Mouse (Mus musculus) hindbrain, postnatal 0 days (tissue): ENCODE measurements around the gene Gpr83. TPM values are rescaled to one million over a fixed set of nuclear protein-coding genes. Genes with fewer than 3 reads are reported as not detected.
"Not testable (repeated sequence)": the region's sequence is repeated elsewhere in the genome, so short reads cannot be mapped to it uniquely, and the experiment has no call there.

ENCODE experiments used
- ATAC-seq: fragments of 200-750 bp; cut with Nextera tagmentation; 2 replicates; pipeline ENCODE4 v1.8.0; 2017; ENCODE audit warnings: mild to moderate bottlenecking, moderate TSS enrichment, moderate library complexity
- DNase-seq: peaks from one replicate; pipeline ENCODE4 v3.0.0-alpha.2; 2015; ENCODE audit warnings: low spot score
- H3K27ac ChIP-seq: fragments of 300-500 bp; sonication (generic); 2 replicates; pipeline ENCODE4 v1.5.1; 2014; ENCODE audit warnings: mild to moderate bottlenecking
- H3K27me3 ChIP-seq: fragments of 300-500 bp; sonication (generic); 2 replicates; pipeline ENCODE4 v1.6.1; 2014; ENCODE audit warnings: low read length, mixed read lengths; ENCODE audit not compliant: insufficient read depth
- H3K36me3 ChIP-seq: fragments of 300-500 bp; sonication (generic); 2 replicates; pipeline ENCODE4 v1.6.1; 2014; ENCODE audit warnings: low read length, mixed read lengths; ENCODE audit not compliant: insufficient read depth
- H3K4me1 ChIP-seq: fragments of 300-500 bp; sonication (generic); 2 replicates; pipeline ENCODE4 v1.6.1; 2014; ENCODE audit warnings: antibody characterized with exemption, low read length, mixed read lengths; ENCODE audit not compliant: insufficient read depth
- H3K4me2 ChIP-seq: fragments of 300-500 bp; sonication (generic); 2 replicates; pipeline ENCODE4 v1.6.1; 2014; ENCODE audit warnings: low read depth, mild to moderate bottlenecking, low read length, moderate library complexity, mixed read lengths
- H3K4me3 ChIP-seq: fragments of 300-500 bp; sonication (generic); 2 replicates; pipeline ENCODE4 v1.5.1; 2014; ENCODE audit warnings: low read length
- H3K9ac ChIP-seq: fragments of 300-500 bp; sonication (generic); replicated peaks from 2 replicates; pipeline ENCODE4 v1.6.1; 2014; ENCODE audit warnings: mild to moderate bottlenecking, low read length, moderate library complexity, mixed read lengths
- H3K9me3 ChIP-seq: fragments of 300-500 bp; sonication (generic); 2 replicates; pipeline ENCODE4 v1.6.1; 2016; ENCODE audit warnings: low read length, mixed read lengths
- CTCF ChIP-seq: IDR thresholded peaks from 2 replicates; pipeline ENCODE4 v1.5.1; 2016; ENCODE audit warnings: antibody characterized with exemption, control low read depth, low read depth
- WGBS: fragments of 180-500 bp; shearing (Covaris S2); extraction: QIAGEN DNeasy Blood & Tissue Kit; methylation state at CpG from one replicate; pipeline ENCODE4 v1.1.7; 2014; 5-methylcytosine and 5-hydroxymethylcytosine counted together
- polyA plus RNA-seq: library from polyadenylated mRNA; unstranded; fragments of >200 nt; fragmentation: Nextera tagmentation; extraction: Ambion mirVana; gene quantifications from 2 replicates; pipeline ENCODE4 v1.2.1, GENCODE M21; 2015
- total RNA-seq: library from RNA; depleted of rRNA; stranded (reverse); fragments of >200 nt; gene quantifications from 2 replicates; pipeline ENCODE4 v1.2.3, GENCODE M21; 2014

The Gpr83 gene
- total and polyA plus RNA-seq, 2 experiments from 2014 or later, result 1.8 to 3.7 TPM

GRCm38 (mm10) chr9:14868326-14868725 is 8.3 kb downstream of the Gpr83 start:
- TF ChIP-seq CTCF, result no peak
- H3K4me3 ChIP-seq, result no peak overlapping the region
- ATAC-seq, result no peak
- H3K27me3 ChIP-seq, result peaks cover 4% of the 10 kb centered on the region; the same call in 1 of the 2 replicates
- H3K4me1 ChIP-seq, result no peaks in the 10 kb centered on the region
- H3K36me3 ChIP-seq, result no peaks in the 10 kb centered on the region
- 98% methylated on average over 8 of the region's 8 CpGs for WGBS
- no peak overlapping the region for H3K27ac ChIP-seq
- no peak overlapping the region for H3K9ac ChIP-seq
- no peak for DNase-seq
- no peak overlapping the region for H3K4me2 ChIP-seq
- no peaks in the 10 kb centered on the region for H3K9me3 ChIP-seq

- WGBS, result 87% methylated on average over 2 of the region's 2 CpGs
- H3K4me1 ChIP-seq, result no peaks in the 10 kb centered on the region
- H3K9me3 ChIP-seq, result no peaks in the 10 kb centered on the region
- no peaks in the 10 kb centered on the region for H3K27me3 ChIP-seq
- no peak overlapping the region for H3K27ac ChIP-seq
- H3K4me2 ChIP-seq, result no peak overlapping the region
- H3K9ac ChIP-seq, result no peak overlapping the region
- H3K36me3 ChIP-seq, result no peaks in the 10 kb centered on the region
- DNase-seq (no peak), ATAC-seq (no peak)
- no peak overlapping the region for H3K4me3 ChIP-seq
- no peak for TF ChIP-seq CTCF
Observed at GRCm38 (mm10) chr9:14870377-14870776, 10.4 kb downstream of the Gpr83 start.

GRCm38 (mm10) chr9:14870802-14871201 is 10.8 kb downstream of the Gpr83 start:
- no peaks in the 10 kb centered on the region for H3K9me3 ChIP-seq
- no peak overlapping the region for H3K4me3 ChIP-seq
- H3K4me2 ChIP-seq, result no peak overlapping the region
- H3K27me3 ChIP-seq, result no peaks in the 10 kb centered on the region
- no peaks in the 10 kb centered on the region for H3K4me1 ChIP-seq
- ATAC-seq, result no peak
- H3K9ac ChIP-seq, result no peak overlapping the region
- H3K36me3 ChIP-seq, result no peaks in the 10 kb centered on the region
- no peak overlapping the region for H3K27ac ChIP-seq
- DNase-seq, result no peak
- TF ChIP-seq CTCF, result no peak
- 78% methylated on average over 10 of the region's 10 CpGs for WGBS

- H3K27ac ChIP-seq, result no peak overlapping the region
- no peak overlapping the region for H3K9ac ChIP-seq
- H3K4me3 ChIP-seq, result no peak overlapping the region
- no peak for TF ChIP-seq CTCF
- DNase-seq (no peak), ATAC-seq (no peak)
- H3K9me3 ChIP-seq, result no peaks in the 10 kb centered on the region
- no peaks in the 10 kb centered on the region for H3K27me3 ChIP-seq
- WGBS, result 50% methylated on average over 3 of the region's 3 CpGs
- H3K4me1 ChIP-seq, result no peaks in the 10 kb centered on the region
- no peaks in the 10 kb centered on the region for H3K36me3 ChIP-seq
- no peak overlapping the region for H3K4me2 ChIP-seq
Observed at GRCm38 (mm10) chr9:14871536-14871935, 11.5 kb downstream of the Gpr83 start.

- H3K36me3 ChIP-seq, result no peaks in the 10 kb centered on the region
- no peak overlapping the region for H3K27ac ChIP-seq
- no peaks in the 10 kb centered on the region for H3K27me3 ChIP-seq
- no peak overlapping the region for H3K4me2 ChIP-seq
- 14% methylated on average over 17 of the region's 17 CpGs for WGBS
- no peak overlapping the region for H3K9ac ChIP-seq
- no peak overlapping the region for H3K4me3 ChIP-seq
- TF ChIP-seq CTCF, result no peak
- ATAC-seq (peak; percentile 81), DNase-seq (no peak)
- H3K4me1 ChIP-seq, result no peaks in the 10 kb centered on the region
- no peaks in the 10 kb centered on the region for H3K9me3 ChIP-seq
Observed at GRCm38 (mm10) chr9:14872181-14872930, 12.3 kb downstream of the Gpr83 start.

GRCm38 (mm10) chr9:14875743-14876507 is 15.9 kb downstream of the Gpr83 start:
- no peak overlapping the region for H3K9ac ChIP-seq
- H3K27ac ChIP-seq, result no peak overlapping the region
- H3K4me2 ChIP-seq, result no peak overlapping the region
- no peaks in the 10 kb centered on the region for H3K36me3 ChIP-seq
- ATAC-seq (no peak), DNase-seq (no peak)
- no peaks in the 10 kb centered on the region for H3K27me3 ChIP-seq
- H3K4me1 ChIP-seq, result no peaks in the 10 kb centered on the region
- TF ChIP-seq CTCF, result no peak
- no peak overlapping the region for H3K4me3 ChIP-seq
- no peaks in the 10 kb centered on the region for H3K9me3 ChIP-seq
- WGBS, result 72% methylated on average over 5 of the region's 5 CpGs

GRCm38 (mm10) chr9:14876566-14876965 is 16.6 kb downstream of the Gpr83 start:
- not testable (repeated sequence) for ATAC-seq, H3K9me3 ChIP-seq, H3K36me3 ChIP-seq, H3K9ac ChIP-seq, H3K27me3 ChIP-seq, H3K4me3 ChIP-seq, H3K4me1 ChIP-seq, H3K27ac ChIP-seq, H3K4me2 ChIP-seq, DNase-seq
- 39% methylated on average over 8 of the region's 8 CpGs for WGBS
